Mouse (Mus musculus) hindbrain, embryonic 15.5 days (tissue): ENCODE measurements around the gene Hoxa2. TPM values are rescaled to one million over a fixed set of nuclear protein-coding genes. Genes with fewer than 3 reads are reported as not detected.

ENCODE experiments used
- ATAC-seq: fragments of 200-750 bp; cut with Nextera tagmentation; 2 replicates; pipeline ENCODE4 v1.8.0; 2017; ENCODE audit warnings: low read depth, moderate number of reproducible peaks, moderate TSS enrichment; ENCODE audit not compliant: low FRiP score
- H3K27ac ChIP-seq: fragments of 300-500 bp; sonication (generic); replicated peaks from 2 replicates; pipeline ENCODE4 v1.5.1; 2015; ENCODE audit warnings: mild to moderate bottlenecking, inconsistent platforms
- H3K27me3 ChIP-seq: fragments of 300-500 bp; sonication (generic); 2 replicates; pipeline ENCODE4 v1.6.1; 2015; ENCODE audit warnings: control low read depth, inconsistent platforms
- H3K36me3 ChIP-seq: fragments of 300-500 bp; sonication (generic); 2 replicates; pipeline ENCODE4 v1.6.1; 2015; ENCODE audit warnings: control low read depth, inconsistent platforms
- H3K4me1 ChIP-seq: fragments of 300-500 bp; sonication (generic); replicated peaks from 2 replicates; pipeline ENCODE4 v1.6.1; 2015; ENCODE audit warnings: control low read depth, inconsistent platforms
- H3K4me2 ChIP-seq: fragments of 300-500 bp; sonication (generic); 2 replicates; pipeline ENCODE4 v1.6.1; 2015; ENCODE audit warnings: moderate library complexity, mild to moderate bottlenecking, inconsistent platforms
- H3K4me3 ChIP-seq: fragments of 300-500 bp; sonication (generic); 2 replicates; pipeline ENCODE4 v1.5.1; 2015; ENCODE audit warnings: mild to moderate bottlenecking, inconsistent platforms
- H3K9ac ChIP-seq: fragments of 300-500 bp; sonication (generic); 2 replicates; pipeline ENCODE4 v1.6.1; 2015; ENCODE audit warnings: inconsistent platforms
- H3K9me3 ChIP-seq: fragments of 300-500 bp; sonication (generic); 2 replicates; pipeline ENCODE4 v1.6.1; 2016; ENCODE audit warnings: control low read depth, inconsistent platforms
- WGBS: fragments of 180-500 bp; shearing (Covaris S2); methylation state at CpG from one replicate; pipeline ENCODE4 v1.1.7; 2015; 5-methylcytosine and 5-hydroxymethylcytosine counted together
- polyA plus RNA-seq: library from polyadenylated mRNA; unstranded; fragments of >200 nt; fragmentation: Nextera tagmentation; extraction: Ambion mirVana; gene quantifications from 2 replicates; pipeline ENCODE4 v1.2.1, GENCODE M21; 2015

Hoxa2 gene
- polyA plus RNA-seq, 1 experiment from 2014 or later, result 26.8 TPM

DNA sequence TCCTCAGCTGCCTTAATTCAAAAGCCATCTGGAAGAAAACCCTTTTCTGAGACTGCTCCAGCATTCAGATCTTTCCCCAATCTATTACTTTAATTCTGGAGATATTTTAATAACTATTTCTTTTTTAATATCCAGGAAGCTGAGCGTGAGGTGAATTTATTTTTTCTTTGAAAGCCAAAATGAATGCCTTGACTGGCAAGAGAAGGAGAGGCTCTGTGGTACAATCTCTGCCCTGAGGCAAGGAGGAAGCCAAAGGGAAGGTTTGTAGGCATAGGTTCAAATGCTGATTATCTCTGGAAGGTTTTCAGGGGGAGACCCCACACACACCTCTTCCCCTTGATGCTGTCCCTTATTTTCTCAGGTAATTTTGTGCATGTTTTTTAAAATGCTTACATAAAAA, 2.5 kb upstream of the Hoxa2 start:
- peak overlapping the region; percentile 87 for H3K4me3 ChIP-seq
- H3K27me3 ChIP-seq, result peaks cover 11% of the 10 kb centered on the region; the same call in 1 of the 2 replicates
- H3K4me1 ChIP-seq, result peaks cover 26% of the 10 kb centered on the region
- H3K36me3 ChIP-seq, result no peaks in the 10 kb centered on the region
- H3K9ac ChIP-seq, result peak overlapping the region; percentile 68
- H3K4me2 ChIP-seq, result peak overlapping the region; percentile 97
- peak overlapping the region; percentile 95 for H3K27ac ChIP-seq
- 6% methylated on average over 1 of the region's 1 CpGs for WGBS
- no peak for ATAC-seq
- no peaks in the 10 kb centered on the region for H3K9me3 ChIP-seq

DNA sequence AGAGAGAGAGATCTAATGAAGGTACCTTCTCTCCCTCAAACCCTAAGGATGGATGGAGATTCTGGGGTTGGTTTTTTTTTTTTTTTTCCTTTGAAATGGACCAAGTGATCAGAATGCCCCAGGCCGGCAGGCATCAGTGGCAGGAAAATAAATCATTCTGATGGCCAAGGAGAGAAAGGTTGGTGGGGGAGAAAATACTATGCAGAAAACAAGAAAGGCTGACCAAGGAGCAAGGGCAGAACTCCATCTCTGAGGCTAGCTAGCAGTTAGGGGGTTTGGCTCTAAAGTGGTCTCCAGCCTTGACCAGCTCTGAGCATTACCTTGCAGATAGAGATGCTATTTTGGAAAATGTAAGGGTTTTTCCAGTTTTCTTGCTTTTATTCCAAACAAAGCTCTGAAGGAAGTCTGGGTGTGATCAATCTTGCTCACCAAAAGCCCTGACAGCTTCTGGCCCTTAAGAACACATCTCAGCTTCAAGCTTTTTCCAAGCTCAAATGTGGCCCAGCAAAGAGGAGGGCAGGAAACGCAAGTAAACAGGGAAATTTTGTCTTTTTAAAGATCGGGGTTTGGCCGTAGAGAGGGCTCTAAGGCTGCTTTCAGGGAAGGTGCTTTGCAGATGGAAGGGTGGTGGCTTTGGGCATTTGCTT, 1.9 kb upstream of the Hoxa2 start:
- ATAC-seq, result no peak
- Histone ChIP-seq H3K9me3 (no peaks in the 10 kb centered on the region), H3K36me3 (no peaks in the 10 kb centered on the region), H3K4me2 (peak overlapping the region; percentile 97), H3K4me3 (peak overlapping the region; percentile 87), H3K4me1 (peaks cover 20% of the 10 kb centered on the region), H3K27ac (peak overlapping the region; percentile 95), H3K9ac (peak overlapping the region; percentile 68), H3K27me3 (peaks cover 11% of the 10 kb centered on the region; the same call in 1 of the 2 replicates)
- 4% methylated on average over 4 of the region's 4 CpGs for WGBS

GRCm38 (mm10) chr6:52165441-52166370, 1.1 kb upstream of the Hoxa2 start:
- Histone ChIP-seq H3K9ac (peak overlapping the region; percentile 68), H3K4me2 (peak overlapping the region; percentile 97), H3K4me1 (peaks cover 12% of the 10 kb centered on the region), H3K9me3 (no peaks in the 10 kb centered on the region), H3K4me3 (peak overlapping the region; percentile 87), H3K36me3 (no peaks in the 10 kb centered on the region), H3K27me3 (peaks cover 5% of the 10 kb centered on the region; the same call in 1 of the 2 replicates), H3K27ac (peak overlapping the region; percentile 95)
- under 1% methylated on average over 28 of the region's 28 CpGs for WGBS
- ATAC-seq, result no peak

DNA sequence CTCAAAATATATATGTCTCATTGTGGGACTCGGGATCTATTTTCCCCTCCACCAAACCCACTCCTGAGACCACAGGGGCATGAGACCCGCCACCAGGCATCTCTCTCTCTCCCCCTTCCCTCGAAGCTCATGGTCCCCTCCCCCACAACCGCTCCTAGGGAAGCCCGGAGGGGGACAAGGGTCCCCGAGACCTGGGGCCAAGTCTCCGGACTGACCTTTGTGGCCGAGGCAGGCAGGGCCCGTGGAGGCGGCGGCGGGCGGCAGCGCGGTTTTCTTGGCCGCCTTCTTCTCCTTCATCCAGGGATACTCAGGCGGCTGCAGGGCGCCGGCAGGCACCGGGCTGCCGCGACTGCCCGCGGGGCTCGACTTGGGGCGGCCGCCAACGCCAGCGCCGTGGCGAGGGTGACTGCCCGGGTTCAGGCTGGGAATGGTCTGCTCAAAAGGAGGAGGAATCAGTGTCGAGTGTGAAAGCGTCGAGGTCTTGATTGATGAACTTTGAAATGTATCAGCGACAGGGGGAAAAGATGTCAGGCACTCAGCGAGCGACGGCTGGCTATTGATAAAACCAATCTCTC, 493 bp downstream of the Hoxa2 start:
- peak overlapping the region; percentile 87 for H3K4me3 ChIP-seq
- peak overlapping the region; percentile 68 for H3K9ac ChIP-seq
- H3K4me2 ChIP-seq, result peak overlapping the region; percentile 97
- H3K9me3 ChIP-seq, result no peaks in the 10 kb centered on the region
- no peak for ATAC-seq
- H3K4me1 ChIP-seq, result peaks cover 15% of the 10 kb centered on the region
- peak overlapping the region; percentile 95 for H3K27ac ChIP-seq
- H3K36me3 ChIP-seq, result no peaks in the 10 kb centered on the region
- WGBS, result under 1% methylated on average over 39 of the region's 39 CpGs
- H3K27me3 ChIP-seq, result peaks cover 2% of the 10 kb centered on the region; the same call in 1 of the 2 replicates

- Histone ChIP-seq H3K36me3 (no peaks in the 10 kb centered on the region), H3K4me3 (peak overlapping the region; percentile 87), H3K4me2 (peak overlapping the region; percentile 97), H3K27me3 (peaks cover 2% of the 10 kb centered on the region; the same call in 1 of the 2 replicates), H3K4me1 (peaks cover 20% of the 10 kb centered on the region), H3K27ac (peak overlapping the region; percentile 95), H3K9me3 (no peaks in the 10 kb centered on the region), H3K9ac (peak overlapping the region; percentile 68)
- WGBS, result 2% methylated on average over 17 of the region's 17 CpGs
- no peak for ATAC-seq
Measured at GRCm38 (mm10) chr6:52163366-52164031, 1.1 kb downstream of the Hoxa2 start.

GRCm38 (mm10) chr6:52162611-52163365, 1.8 kb downstream of the Hoxa2 start:
- Histone ChIP-seq H3K36me3 (no peaks in the 10 kb centered on the region), H3K4me3 (peak overlapping the region; percentile 87), H3K4me2 (peak overlapping the region; percentile 97), H3K27ac (peak overlapping the region; percentile 95), H3K4me1 (peaks cover 27% of the 10 kb centered on the region), H3K9ac (peak overlapping the region; percentile 68), H3K27me3 (peaks cover 3% of the 10 kb centered on the region), H3K9me3 (no peaks in the 10 kb centered on the region)
- no peak for ATAC-seq
- 5% methylated on average over 14 of the region's 14 CpGs for WGBS

DNA sequence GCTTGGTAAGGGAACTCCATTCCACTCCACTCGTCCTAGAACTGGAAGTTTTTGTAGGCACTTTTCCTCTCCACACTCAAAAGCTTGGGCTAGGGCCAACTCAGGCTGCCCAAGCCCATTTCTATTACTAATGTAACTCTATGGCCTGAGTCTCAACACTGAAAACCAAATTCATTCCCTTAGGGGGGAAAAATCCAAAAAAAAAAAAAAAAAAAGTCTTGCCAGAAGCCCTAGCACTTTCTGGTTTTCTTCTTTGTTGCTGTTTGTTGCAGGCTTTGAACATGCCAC, 2.6 kb downstream of the Hoxa2 start:
- Histone ChIP-seq H3K36me3 (no peaks in the 10 kb centered on the region), H3K4me2 (peak overlapping the region; percentile 97), H3K9ac (peak overlapping the region; percentile 68), H3K9me3 (no peaks in the 10 kb centered on the region), H3K27me3 (peaks cover 10% of the 10 kb centered on the region), H3K27ac (peak overlapping the region; percentile 95), H3K4me3 (peak overlapping the region; percentile 87), H3K4me1 (peaks cover 31% of the 10 kb centered on the region)
- WGBS, result 6% methylated on average over 1 of the region's 1 CpGs
- ATAC-seq, result no peak

DNA sequence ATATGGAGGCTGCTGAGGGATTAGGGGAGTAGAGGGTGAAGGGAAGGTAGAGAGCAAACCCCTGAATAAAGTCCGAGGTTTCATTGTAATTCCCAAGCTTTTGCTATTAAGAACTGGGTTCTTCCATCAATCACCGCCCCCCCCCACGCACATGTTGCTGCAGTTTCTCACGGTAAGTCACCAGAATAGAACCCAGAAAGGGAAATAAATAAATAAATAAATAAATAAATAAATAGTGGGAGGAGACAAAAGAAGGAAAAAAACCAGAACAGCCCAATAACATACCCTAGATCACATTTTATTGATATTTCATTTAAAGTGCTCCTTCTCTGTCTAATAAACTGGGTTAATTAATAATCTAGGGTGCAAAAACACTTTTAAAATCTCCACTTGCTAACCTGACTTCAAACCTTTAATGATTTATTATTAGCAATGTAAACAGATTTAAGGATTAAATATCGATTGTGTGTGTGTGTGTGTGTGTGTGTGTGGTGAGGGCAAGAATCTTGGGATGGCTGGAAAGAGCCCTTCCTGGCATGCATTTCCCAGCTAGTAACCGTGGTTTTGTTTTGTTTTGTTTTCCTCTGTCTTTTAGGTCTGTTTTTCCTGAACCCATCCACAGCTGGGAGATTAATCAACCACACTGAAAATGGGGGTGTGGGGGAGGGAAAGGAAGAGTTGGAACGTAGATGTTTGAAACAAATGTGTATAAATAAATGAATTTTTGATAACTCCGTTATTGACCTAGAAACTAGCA, 3.1 kb downstream of the Hoxa2 start:
- H3K4me2 ChIP-seq, result peak overlapping the region; percentile 97
- ATAC-seq, result no peak
- WGBS, result 4% methylated on average over 8 of the region's 8 CpGs
- H3K9ac ChIP-seq, result peak overlapping the region; percentile 68
- peaks cover 31% of the 10 kb centered on the region for H3K4me1 ChIP-seq
- H3K27ac ChIP-seq, result peak overlapping the region; percentile 95
- H3K36me3 ChIP-seq, result no peaks in the 10 kb centered on the region
- H3K4me3 ChIP-seq, result peak overlapping the region; percentile 87
- peaks cover 15% of the 10 kb centered on the region for H3K27me3 ChIP-seq
- no peaks in the 10 kb centered on the region for H3K9me3 ChIP-seq

GRCm38 (mm10) chr6:52160511-52161335, 3.9 kb downstream of the Hoxa2 start:
- peak overlapping the region; percentile 87 for H3K4me3 ChIP-seq
- peaks cover 31% of the 10 kb centered on the region for H3K4me1 ChIP-seq
- peak overlapping the region; percentile 89 for H3K27ac ChIP-seq
- ATAC-seq, result no peak
- WGBS, result 2% methylated on average over 30 of the region's 30 CpGs
- peak overlapping the region; percentile 97 for H3K4me2 ChIP-seq
- H3K9ac ChIP-seq, result peak overlapping the region; percentile 67
- no peaks in the 10 kb centered on the region for H3K9me3 ChIP-seq
- no peaks in the 10 kb centered on the region for H3K36me3 ChIP-seq
- H3K27me3 ChIP-seq, result peaks cover 23% of the 10 kb centered on the region

GRCm38 (mm10) chr6:52159979-52160378, 4.7 kb downstream of the Hoxa2 start:
- H3K4me1 ChIP-seq, result peaks cover 31% of the 10 kb centered on the region

More at GRCm38 (mm10) chr6:52159979-52160378, 4.7 kb downstream of the Hoxa2 start:
- Histone ChIP-seq H3K4me2 (peak overlapping the region; percentile 97), H3K36me3 (no peaks in the 10 kb centered on the region), H3K9ac (peak overlapping the region; percentile 67), H3K9me3 (no peaks in the 10 kb centered on the region), H3K27me3 (peaks cover 30% of the 10 kb centered on the region), H3K4me3 (peak overlapping the region; percentile 87), H3K27ac (peak overlapping the region; percentile 89)
- no peak for ATAC-seq
- WGBS, result 5% methylated on average over 9 of the region's 9 CpGs
